Mouse (Mus musculus) limb, embryonic 14.5 days (tissue): Measurements from ENCODE around the gene Gm10198. TPM values are rescaled to one million over a fixed set of nuclear protein-coding genes. Genes with fewer than 3 reads are reported as not detected.

Experiments used
- ATAC-seq: fragments of 200-750 bp; cut with Nextera tagmentation; 2 replicates; pipeline ENCODE4 v1.8.0; 2017; ENCODE audit warnings: low read depth, moderate number of reproducible peaks, moderate TSS enrichment; ENCODE audit not compliant: low FRiP score
- DNase-seq: peaks from one replicate; pipeline ENCODE4 v3.0.0-alpha.2; 2015; ENCODE audit warnings: low spot score
- H3K27ac ChIP-seq: fragments of 300-500 bp; sonication (generic); replicated peaks from 2 replicates; pipeline ENCODE4 v1.5.1; 2014; ENCODE audit warnings: low read depth, mild to moderate bottlenecking, low read length, moderate library complexity, mixed read lengths
- H3K27me3 ChIP-seq: fragments of 300-500 bp; sonication (generic); 2 replicates; pipeline ENCODE4 v1.6.1; 2014; ENCODE audit warnings: low read length, mixed read lengths; ENCODE audit not compliant: control insufficient read depth, insufficient read depth
- H3K36me3 ChIP-seq: fragments of 300-500 bp; sonication (generic); 2 replicates; pipeline ENCODE4 v1.6.1; 2014; ENCODE audit warnings: mild to moderate bottlenecking, low read length, moderate library complexity, mixed read lengths; ENCODE audit not compliant: control insufficient read depth, insufficient read depth
- H3K4me1 ChIP-seq: fragments of 300-500 bp; sonication (generic); 2 replicates; pipeline ENCODE4 v1.6.1; 2014; ENCODE audit warnings: antibody characterized with exemption, low read length, mixed read lengths; ENCODE audit not compliant: control insufficient read depth, insufficient read depth
- H3K4me2 ChIP-seq: fragments of 300-500 bp; sonication (generic); replicated peaks from 2 replicates; pipeline ENCODE4 v1.6.1; 2014; ENCODE audit warnings: low read depth, mild to moderate bottlenecking, low read length, moderate library complexity; ENCODE audit not compliant: severe bottlenecking
- H3K4me3 ChIP-seq: fragments of 300-500 bp; sonication (generic); replicated peaks from 2 replicates; pipeline ENCODE4 v1.5.1; 2014; ENCODE audit warnings: low read length
- H3K9ac ChIP-seq: fragments of 300-500 bp; sonication (generic); 2 replicates; pipeline ENCODE4 v1.6.1; 2014; ENCODE audit warnings: mild to moderate bottlenecking, low read depth, low read length, moderate library complexity; ENCODE audit not compliant: severe bottlenecking
- H3K9me3 ChIP-seq: fragments of 300-500 bp; sonication (generic); 2 replicates; pipeline ENCODE4 v1.6.1; 2016; ENCODE audit warnings: low read length; ENCODE audit not compliant: control insufficient read depth
- POLR2A ChIP-seq: fragments of 200-500 bp; IDR thresholded peaks from 2 replicates; pipeline ENCODE4 v1.8.0; 2012; ENCODE audit warnings: inconsistent platforms, mild to moderate bottlenecking, moderate library complexity, borderline replicate concordance; ENCODE audit not compliant: insufficient read depth, insufficient read length; ENCODE audit errors: extremely low read depth
- WGBS: fragments of 180-500 bp; shearing (Covaris S2); extraction: QIAGEN DNeasy Blood & Tissue Kit; methylation state at CpG from one replicate; pipeline ENCODE4 v1.1.7; 2014; 5-methylcytosine and 5-hydroxymethylcytosine counted together
- polyA plus RNA-seq, 2 experiments: library from polyadenylated mRNA; depleted of rRNA in 1 of 2; stranded (reverse) in 1 of 2; unstranded in 1 of 2; fragments of >200 nt; fragmentation: Nextera tagmentation in 1 of 2; extraction: Ambion mirVana in 1 of 2; gene quantifications; 2 replicates each; pipeline versions ENCODE4 v1.2.1 to v1.2.3; 2012 to 2014

Gene Gm10198
- polyA plus RNA-seq, 2 experiments, result not detected

GRCm38 (mm10) chr13:111556375-111556774, 36.2 kb upstream of the Gm10198 start:
- 69% methylated on average over 4 of the region's 4 CpGs for WGBS

GRCm38 (mm10) chr13:111560152-111560551, 32.4 kb upstream of the Gm10198 start:
- Histone ChIP-seq H3K36me3 (no peaks in the 10 kb centered on the region), H3K4me1 (peaks cover 4% of the 10 kb centered on the region; the same call in 1 of the 2 replicates), H3K4me2 (no peak overlapping the region), H3K9me3 (0 out of 2 replicates have a peak, but pooled peaks cover 2% of the 10 kb centered on the region), H3K27me3 (no peaks in the 10 kb centered on the region), H3K4me3 (no peak overlapping the region), H3K9ac (no peak overlapping the region), H3K27ac (no peak overlapping the region)
- WGBS, result 88% methylated on average over 3 of the region's 3 CpGs
- DNase-seq, result no peak
- TF ChIP-seq POLR2A, result no peak
- ATAC-seq, result no peak

More at GRCm38 (mm10) chr13:111556375-111556774, 36.2 kb upstream of the Gm10198 start:
- no peak overlapping the region for H3K4me2 ChIP-seq
- H3K9me3 ChIP-seq, result 0 out of 2 replicates have a peak, but pooled peaks cover 1% of the 10 kb centered on the region
- no peaks in the 10 kb centered on the region for H3K36me3 ChIP-seq
- H3K9ac ChIP-seq, result no peak overlapping the region
- no peak for TF ChIP-seq POLR2A
- ATAC-seq, result no peak
- no peak for DNase-seq
- no peak overlapping the region for H3K4me3 ChIP-seq
- H3K27ac ChIP-seq, result no peak overlapping the region
- no peaks in the 10 kb centered on the region for H3K27me3 ChIP-seq
- peaks cover 4% of the 10 kb centered on the region; the same call in 1 of the 2 replicates for H3K4me1 ChIP-seq

GRCm38 (mm10) chr13:111562595-111562994, 30.0 kb upstream of the Gm10198 start:
- DNase-seq (no peak), ATAC-seq (no peak)
- Histone ChIP-seq H3K9ac (no peak overlapping the region), H3K9me3 (0 out of 2 replicates have a peak, but pooled peaks cover 2% of the 10 kb centered on the region), H3K4me3 (no peak overlapping the region), H3K27ac (no peak overlapping the region), H3K4me2 (no peak overlapping the region), H3K27me3 (no peaks in the 10 kb centered on the region), H3K36me3 (no peaks in the 10 kb centered on the region), H3K4me1 (no peaks in the 10 kb centered on the region)
- no peak for TF ChIP-seq POLR2A
- 91% methylated on average over 5 of the region's 5 CpGs for WGBS

- no peaks in the 10 kb centered on the region for H3K27me3 ChIP-seq
- no peak for TF ChIP-seq POLR2A
- ATAC-seq, result no peak
- DNase-seq, result peak; percentile 22
- H3K4me3 ChIP-seq, result no peak overlapping the region
- WGBS, result 45% methylated on average over 4 of the region's 4 CpGs
- no peaks in the 10 kb centered on the region for H3K9me3 ChIP-seq
- H3K4me2 ChIP-seq, result no peak overlapping the region
- no peak overlapping the region for H3K9ac ChIP-seq
- H3K4me1 ChIP-seq, result no peaks in the 10 kb centered on the region
- no peaks in the 10 kb centered on the region for H3K36me3 ChIP-seq
- H3K27ac ChIP-seq, result no peak overlapping the region
These were observed 18.4 kb upstream of the Gm10198 start for GRCm38 (mm10) chr13:111574196-111574595.

- Histone ChIP-seq H3K9me3 (no peaks in the 10 kb centered on the region), H3K27me3 (no peaks in the 10 kb centered on the region), H3K4me1 (no peaks in the 10 kb centered on the region), H3K27ac (0 out of 2 replicates have a peak overlapping the region, but pooled peaks have one; percentile 38), H3K4me2 (no peak overlapping the region), H3K4me3 (no peak overlapping the region), H3K9ac (no peak overlapping the region), H3K36me3 (no peaks in the 10 kb centered on the region)
- DNase-seq, result no peak
- WGBS, result 95% methylated on average over 11 of the region's 11 CpGs
- no peak for TF ChIP-seq POLR2A
- ATAC-seq, result no peak
These were observed 15.4 kb upstream of the Gm10198 start for GRCm38 (mm10) chr13:111577177-111577576.
